Mouse (Mus musculus) intestine, embryonic 14.5 days (tissue): ENCODE measurements around the gene Eif3d. TPM values are rescaled to one million over a fixed set of nuclear protein-coding genes. Genes with fewer than 3 reads are reported as not detected.
"Not testable (repeated sequence)": the region's sequence is repeated elsewhere in the genome, so short reads cannot be mapped to it uniquely, and the experiment has no call there.

ENCODE experiments used
- ATAC-seq: fragments of 200-750 bp; cut with Nextera tagmentation; replicated peaks from 2 replicates; pipeline ENCODE4 v1.8.0; 2017; ENCODE audit warnings: low read depth, moderate number of reproducible peaks, moderate TSS enrichment, moderate library complexity; ENCODE audit not compliant: low FRiP score, low TSS enrichment
- DNase-seq: peaks from one replicate; pipeline ENCODE4 v3.0.0-alpha.2; 2018; ENCODE audit warnings: low spot score
- H3K27ac ChIP-seq: fragments of 300-500 bp; sonication (generic); 2 replicates; pipeline ENCODE4 v1.5.1; 2014; ENCODE audit warnings: low read depth, mild to moderate bottlenecking, control low read depth
- H3K27me3 ChIP-seq: fragments of 300-500 bp; sonication (generic); replicated peaks from 2 replicates; pipeline ENCODE4 v1.6.1; 2014; ENCODE audit warnings: low read length, control low read depth; ENCODE audit not compliant: control insufficient read depth, insufficient read depth
- H3K36me3 ChIP-seq: fragments of 300-500 bp; sonication (generic); 2 replicates; pipeline ENCODE4 v1.6.1; 2014; ENCODE audit warnings: low read length, control low read depth; ENCODE audit not compliant: control insufficient read depth, insufficient read depth
- H3K4me1 ChIP-seq: fragments of 300-500 bp; sonication (generic); replicated peaks from 2 replicates; pipeline ENCODE4 v1.6.1; 2014; ENCODE audit warnings: low read length, control low read depth, mixed read lengths; ENCODE audit not compliant: control insufficient read depth, insufficient read depth
- H3K4me2 ChIP-seq: fragments of 300-500 bp; sonication (generic); 2 replicates; pipeline ENCODE4 v1.6.1; 2014; ENCODE audit warnings: low read length
- H3K4me3 ChIP-seq: fragments of 300-500 bp; sonication (generic); 2 replicates; pipeline ENCODE4 v1.5.1; 2014; ENCODE audit warnings: low read depth, low read length, control low read depth, mixed read lengths
- H3K9ac ChIP-seq: fragments of 300-500 bp; sonication (generic); 2 replicates; pipeline ENCODE4 v1.6.1; 2014; ENCODE audit warnings: mild to moderate bottlenecking, low read length
- H3K9me3 ChIP-seq: fragments of 300-500 bp; sonication (generic); 2 replicates; pipeline ENCODE4 v1.6.1; 2016; ENCODE audit warnings: low read length, control low read depth; ENCODE audit not compliant: control insufficient read depth
- WGBS: fragments of 180-500 bp; shearing (Covaris S2); extraction: QIAGEN DNeasy Blood & Tissue Kit; methylation state at CpG from one replicate; pipeline ENCODE4 v1.1.7; 2014; 5-methylcytosine and 5-hydroxymethylcytosine counted together
- polyA plus RNA-seq: library from polyadenylated mRNA; unstranded; fragments of >200 nt; fragmentation: Nextera tagmentation; extraction: Ambion mirVana; gene quantifications from 2 replicates; pipeline ENCODE4 v1.2.1, GENCODE M21; 2014

Gene Eif3d
- 224 and 235 TPM in 2 replicates for polyA plus RNA-seq

DNA sequence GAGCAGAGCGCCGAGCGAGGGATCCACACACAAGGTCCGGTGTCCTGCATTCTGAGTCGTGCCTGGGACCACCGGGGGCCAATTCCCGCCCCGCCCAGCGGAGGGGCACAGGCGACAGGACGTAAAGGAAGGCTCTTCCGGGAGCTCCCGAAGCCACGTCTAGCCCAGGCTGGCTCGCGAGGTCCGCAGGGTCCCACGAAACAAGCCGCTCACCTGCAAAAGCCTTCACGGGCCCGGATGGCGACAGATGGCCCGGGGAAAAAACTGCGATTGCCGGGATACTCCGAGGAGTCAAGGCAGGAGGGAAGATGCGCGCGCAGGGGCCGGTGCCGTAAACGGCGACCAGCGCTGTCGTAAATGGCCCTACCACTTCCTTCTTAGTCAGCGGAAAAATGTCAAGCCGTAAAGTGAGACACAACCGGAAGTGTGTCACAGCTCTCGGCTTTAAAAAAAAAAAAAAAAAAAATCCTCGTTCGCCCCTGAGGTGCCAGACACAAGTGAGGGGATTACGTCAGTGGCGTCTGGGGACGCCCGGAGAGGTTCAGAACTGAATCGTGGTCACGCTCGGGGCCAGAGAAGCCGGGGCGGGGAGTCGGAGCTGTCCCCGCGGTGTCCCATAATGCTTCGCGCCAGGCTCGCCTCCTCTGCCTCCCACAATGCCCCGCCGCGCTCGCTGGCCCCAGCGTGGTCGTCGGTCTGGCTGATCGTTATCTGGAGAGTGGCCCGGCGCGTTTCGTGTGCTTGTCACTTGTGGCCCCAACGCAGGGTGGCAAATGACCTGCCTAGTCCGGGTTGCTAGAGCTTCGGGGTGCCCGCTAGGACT, at the start of gene Eif3d:
TSS of gene Eif3d (minus strand) at position 344 of the 823 bp plus-strand sequence.
- H3K4me3 ChIP-seq, result peak within 1 kb of the TSS; percentile 95
- DNase-seq (peak; percentile 98), ATAC-seq (peak; percentile 86)
- peaks cover 32% of the 10 kb centered on the region for H3K36me3 ChIP-seq
- H3K27ac ChIP-seq, result peak within 1 kb of the TSS; percentile 100
- H3K9ac ChIP-seq, result peak within 1 kb of the TSS; percentile 98
- no peaks in the 10 kb centered on the region for H3K27me3 ChIP-seq
- no peaks in the 10 kb centered on the region for H3K9me3 ChIP-seq
- WGBS, result under 1% methylated on average over 72 of the region's 72 CpGs
- peaks cover 9% of the 10 kb centered on the region for H3K4me1 ChIP-seq
- H3K4me2 ChIP-seq, result peak within 1 kb of the TSS; percentile 99

DNA sequence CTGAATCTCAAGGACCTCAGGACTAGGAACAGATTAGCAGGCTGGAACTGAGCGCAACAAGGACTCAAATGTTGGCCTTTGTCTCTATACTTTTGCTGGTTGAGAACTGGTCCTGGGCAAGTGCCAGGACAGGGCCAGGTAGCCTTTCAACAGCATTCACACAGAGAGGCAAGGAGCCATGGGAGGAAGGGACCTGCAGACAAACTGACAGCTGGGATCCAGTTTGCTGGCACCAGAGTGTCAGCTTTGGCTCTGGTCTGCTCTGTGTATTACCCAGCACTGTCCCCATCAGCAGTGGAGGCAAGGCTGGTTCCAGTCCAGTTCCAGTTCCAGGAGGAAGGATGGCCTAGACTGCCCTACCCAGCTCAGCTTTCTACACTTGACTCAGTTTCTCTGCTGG, 43.4 kb upstream of the Eif3d start:
- WGBS, result 78% methylated on average over 1 of the region's 1 CpGs
- Histone ChIP-seq H3K4me2 (no peak overlapping the region), H3K4me1 (no peaks in the 10 kb centered on the region), H3K27ac (no peak overlapping the region), H3K9ac (no peak overlapping the region), H3K36me3 (no peaks in the 10 kb centered on the region), H3K9me3 (no peaks in the 10 kb centered on the region), H3K4me3 (no peak overlapping the region), H3K27me3 (no peaks in the 10 kb centered on the region)
- DNase-seq (no peak), ATAC-seq (no peak)

DNA sequence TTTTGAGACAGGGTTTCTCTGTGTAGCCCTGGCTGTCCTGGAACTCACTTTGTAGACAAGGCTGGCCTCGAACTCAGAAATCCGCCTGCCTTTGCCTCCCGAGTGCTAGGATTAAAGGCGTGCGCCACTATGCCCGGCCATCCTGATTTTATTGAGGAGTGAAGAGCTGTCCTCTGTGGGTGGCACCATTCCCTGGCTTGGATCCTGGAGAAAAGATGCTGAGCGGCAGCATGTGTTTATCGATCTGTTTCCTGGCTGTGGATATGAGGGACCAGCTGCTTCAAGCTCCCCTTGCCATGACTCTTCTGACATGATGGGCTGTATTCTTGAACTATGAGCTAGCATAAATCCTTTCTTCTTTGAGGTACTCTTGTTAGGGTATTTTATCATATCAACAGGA, 37.6 kb upstream of the Eif3d start:
- not testable (repeated sequence) for H3K9me3 ChIP-seq, H3K27ac ChIP-seq, H3K4me1 ChIP-seq, ATAC-seq, H3K4me2 ChIP-seq, H3K27me3 ChIP-seq, H3K36me3 ChIP-seq, H3K9ac ChIP-seq, H3K4me3 ChIP-seq, DNase-seq
- WGBS, result 90% methylated on average over 8 of the region's 8 CpGs

DNA sequence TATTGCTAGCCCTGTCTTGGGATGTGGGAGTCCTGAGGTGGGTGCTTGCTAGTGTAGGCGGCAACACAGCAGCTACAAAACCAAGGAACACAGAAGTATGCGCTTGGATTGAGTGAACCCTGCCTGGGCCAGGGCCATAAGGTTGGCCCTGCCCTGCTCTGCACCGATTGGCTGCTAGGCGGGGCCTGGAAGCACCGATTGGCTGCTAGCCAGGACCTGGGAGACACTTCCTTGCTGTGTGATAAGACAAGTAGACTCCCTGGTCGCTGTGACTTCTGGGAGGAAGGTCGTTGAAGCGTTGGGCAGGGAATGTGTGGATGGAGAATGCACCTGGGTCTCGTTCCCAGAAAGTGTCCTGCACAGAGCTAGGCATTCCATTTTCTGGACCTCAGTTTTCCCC, 33.3 kb upstream of the Eif3d start:
- Histone ChIP-seq H3K27me3 (no peaks in the 10 kb centered on the region), H3K4me3 (no peak overlapping the region), H3K36me3 (no peaks in the 10 kb centered on the region), H3K9me3 (no peaks in the 10 kb centered on the region), H3K9ac (no peak overlapping the region), H3K4me2 (no peak overlapping the region), H3K27ac (no peak overlapping the region), H3K4me1 (no peaks in the 10 kb centered on the region)
- 40% methylated on average over 9 of the region's 9 CpGs for WGBS
- DNase-seq, result no peak
- 0 out of 2 replicates have a peak, but pooled peaks have one; percentile 64 for ATAC-seq

DNA sequence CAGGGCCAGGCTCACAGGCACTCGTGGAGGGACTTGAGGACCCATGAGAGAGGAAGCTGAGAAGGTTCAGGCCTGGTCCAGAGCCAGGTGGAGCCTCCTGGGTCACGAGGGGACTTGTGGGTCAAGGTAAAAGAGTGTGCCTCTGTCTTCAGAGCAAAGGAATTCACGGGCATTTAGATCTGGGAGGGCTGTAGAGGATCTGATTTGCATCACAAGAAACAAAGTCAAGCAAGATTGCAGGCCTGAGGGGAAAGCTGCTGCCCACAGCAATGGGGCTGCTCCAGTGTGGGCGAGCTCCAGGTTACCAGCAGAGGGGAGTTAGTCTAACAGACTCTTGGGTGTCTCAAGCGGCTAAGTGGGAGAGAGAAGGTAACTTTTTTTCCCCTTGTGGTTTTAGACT, 30.8 kb upstream of the Eif3d start:
- Histone ChIP-seq H3K4me3 (no peak overlapping the region), H3K9ac (no peak overlapping the region), H3K27me3 (no peaks in the 10 kb centered on the region), H3K27ac (no peak overlapping the region), H3K4me2 (no peak overlapping the region), H3K9me3 (no peaks in the 10 kb centered on the region), H3K36me3 (no peaks in the 10 kb centered on the region), H3K4me1 (no peaks in the 10 kb centered on the region)
- 27% methylated on average over 5 of the region's 5 CpGs for WGBS
- DNase-seq (no peak), ATAC-seq (no peak)

DNA sequence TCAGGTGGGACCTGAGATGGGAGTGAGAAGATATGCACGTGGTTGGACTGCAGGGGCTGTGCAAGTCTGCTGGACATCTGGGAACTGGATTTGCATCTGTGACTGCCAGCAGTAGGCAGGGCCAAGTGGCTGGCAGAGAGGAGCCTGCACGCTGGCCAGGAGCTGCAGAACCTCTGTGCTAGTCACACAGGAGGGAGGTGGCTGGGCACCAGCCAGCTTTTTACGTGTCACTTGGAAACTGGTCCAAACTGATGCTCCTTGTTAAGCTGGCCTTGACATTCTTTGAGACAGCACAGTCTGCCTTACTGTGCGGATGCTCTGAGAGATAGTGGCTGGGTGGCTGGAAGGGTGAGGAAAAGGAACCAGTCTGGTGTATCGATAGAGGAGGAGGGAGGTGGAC, 17.9 kb upstream of the Eif3d start:
- ATAC-seq, result no peak
- Histone ChIP-seq H3K9ac (no peak overlapping the region), H3K27ac (no peak overlapping the region), H3K36me3 (no peaks in the 10 kb centered on the region), H3K4me1 (no peaks in the 10 kb centered on the region), H3K27me3 (no peaks in the 10 kb centered on the region), H3K4me3 (no peak overlapping the region), H3K9me3 (no peaks in the 10 kb centered on the region), H3K4me2 (no peak overlapping the region)
- WGBS, result 74% methylated on average over 5 of the region's 5 CpGs
- no peak for DNase-seq

DNA sequence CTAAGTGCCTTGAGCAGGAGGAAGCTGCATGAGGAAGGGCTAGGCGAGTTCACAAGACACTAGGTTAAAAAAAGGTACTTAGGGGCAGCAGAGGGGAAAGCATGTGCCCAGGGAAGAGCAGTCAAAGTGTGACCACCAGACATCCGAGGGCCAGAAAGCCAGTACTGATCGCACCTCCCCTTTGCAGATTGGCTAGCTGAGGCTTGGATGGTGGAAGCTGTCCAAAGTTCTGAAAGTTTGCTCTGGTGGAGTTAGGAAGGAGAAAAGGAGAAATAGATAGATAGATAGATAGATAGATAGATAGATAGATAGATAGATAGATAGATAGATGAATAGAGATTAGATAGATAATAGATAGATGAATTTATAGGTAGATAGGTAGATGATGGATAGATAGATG, 12.8 kb upstream of the Eif3d start:
- DNase-seq (no peak), ATAC-seq (no peak)
- no peaks in the 10 kb centered on the region for H3K4me1 ChIP-seq
- H3K4me3 ChIP-seq, result no peak overlapping the region
- H3K27me3 ChIP-seq, result 0 out of 2 replicates have a peak, but pooled peaks cover 2% of the 10 kb centered on the region
- H3K36me3 ChIP-seq, result no peaks in the 10 kb centered on the region
- H3K9me3 ChIP-seq, result no peaks in the 10 kb centered on the region
- H3K9ac ChIP-seq, result no peak overlapping the region
- 21% methylated on average over 3 of the region's 3 CpGs for WGBS
- no peak overlapping the region for H3K4me2 ChIP-seq
- H3K27ac ChIP-seq, result no peak overlapping the region

DNA sequence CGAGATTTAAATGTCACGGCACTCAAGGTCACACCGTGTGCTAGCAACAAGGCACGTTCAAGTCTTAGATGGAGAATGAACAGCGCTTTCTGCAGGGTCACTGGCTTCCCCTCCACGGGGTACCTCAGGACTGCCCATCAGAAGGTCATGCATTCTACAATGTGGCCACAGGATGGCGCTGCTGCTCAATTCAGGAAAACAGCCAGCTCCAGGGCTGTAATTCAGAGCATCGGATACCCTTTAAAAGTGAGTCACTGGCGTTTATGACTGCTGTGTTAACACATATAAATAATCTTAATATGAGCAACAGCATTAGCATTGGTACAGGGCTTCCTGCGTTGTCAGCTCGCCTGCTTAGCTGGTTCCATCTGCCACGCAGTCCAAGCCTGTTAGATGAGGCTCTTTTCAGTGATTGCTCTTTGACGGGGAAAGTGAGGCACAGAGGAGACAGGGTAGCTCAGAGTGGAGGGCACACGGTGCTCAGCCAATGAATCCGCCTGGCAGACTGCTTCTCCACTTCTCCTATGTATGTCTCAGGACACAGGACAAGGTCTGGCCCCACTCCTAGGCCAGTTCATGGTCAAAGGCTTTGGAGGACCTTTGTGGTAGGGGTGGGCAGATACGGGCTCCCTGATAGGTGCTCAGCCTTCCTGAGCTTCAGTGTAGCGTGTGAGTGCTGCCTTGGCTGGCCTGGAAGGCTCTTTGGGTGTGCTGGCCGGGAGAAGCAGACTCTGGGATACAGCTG, 11.8 kb upstream of the Eif3d start:
- no peaks in the 10 kb centered on the region for H3K36me3 ChIP-seq
- 28% methylated on average over 18 of the region's 18 CpGs for WGBS
- no peak overlapping the region for H3K9ac ChIP-seq
- 0 out of 2 replicates have a peak, but pooled peaks cover 2% of the 10 kb centered on the region for H3K27me3 ChIP-seq
- DNase-seq, result peak; percentile 83
- no peaks in the 10 kb centered on the region for H3K9me3 ChIP-seq
- no peak overlapping the region for H3K4me3 ChIP-seq
- no peaks in the 10 kb centered on the region for H3K4me1 ChIP-seq
- no peak overlapping the region for H3K27ac ChIP-seq
- no peak overlapping the region for H3K4me2 ChIP-seq
- ATAC-seq, result no peak
